Mouse (Mus musculus): ENCODE measurements around the gene Hcn1. TPM values are rescaled to one million over a fixed set of nuclear protein-coding genes. Genes with fewer than 3 reads are reported as not detected.

The Hcn1 gene
- polyA plus RNA-seq, 1 experiment from 2014 or later: 0.07 TPM

GRCm38 (mm10) chr13:117710811-117711210, 108.7 kb downstream of the Hcn1 start:
- no peak overlapping the region for H3K4me3 ChIP-seq
- no peaks in the 10 kb centered on the region for H3K4me1 ChIP-seq (replicated peaks)
- no peak overlapping the region for H3K27ac ChIP-seq
- no peaks in the 10 kb centered on the region for H3K27me3 ChIP-seq (ENCODE audit: insufficient read depth, poor library complexity, severe bottlenecking)
- H3K9me3 ChIP-seq: no peaks in the 10 kb centered on the region
- DNase-seq (ENCODE audit: low spot score): no peak
- H3K36me3 ChIP-seq: no peaks in the 10 kb centered on the region

GRCm38 (mm10) chr13:117722090-117722489, 120.0 kb downstream of the Hcn1 start:
- Histone ChIP-seq H3K27me3 (ENCODE audit: insufficient read depth, poor library complexity, severe bottlenecking) (no peaks in the 10 kb centered on the region), H3K4me1 (replicated peaks) (no peaks in the 10 kb centered on the region), H3K9me3 (no peaks in the 10 kb centered on the region), H3K36me3 (no peaks in the 10 kb centered on the region), H3K4me3 (no peak overlapping the region), H3K27ac (no peak overlapping the region)
- 65% methylated on average over 4 of the region's 4 CpGs for WGBS
- DNase-seq (ENCODE audit: low spot score): no peak

GRCm38 (mm10) chr13:117724083-117724482, 122.0 kb downstream of the Hcn1 start:
- Histone ChIP-seq H3K9me3 (no peaks in the 10 kb centered on the region), H3K27me3 (ENCODE audit: insufficient read depth, poor library complexity, severe bottlenecking) (no peaks in the 10 kb centered on the region), H3K4me1 (replicated peaks) (no peaks in the 10 kb centered on the region), H3K36me3 (no peaks in the 10 kb centered on the region), H3K4me3 (no peak overlapping the region), H3K27ac (no peak overlapping the region)
- 76% methylated on average over 3 of the region's 3 CpGs for WGBS
- no peak for DNase-seq (ENCODE audit: low spot score)

GRCm38 (mm10) chr13:117728393-117728792, 126.3 kb downstream of the Hcn1 start:
- Histone ChIP-seq H3K27ac (no peak overlapping the region), H3K4me1 (replicated peaks) (no peaks in the 10 kb centered on the region), H3K27me3 (ENCODE audit: insufficient read depth, poor library complexity, severe bottlenecking) (no peaks in the 10 kb centered on the region), H3K4me3 (no peak overlapping the region), H3K36me3 (no peaks in the 10 kb centered on the region), H3K9me3 (no peaks in the 10 kb centered on the region)
- 84% methylated on average over 2 of the region's 2 CpGs for WGBS
- no peak for DNase-seq (ENCODE audit: low spot score)

GRCm38 (mm10) chr13:117732738-117733137, 130.6 kb downstream of the Hcn1 start:
- H3K27me3 ChIP-seq (ENCODE audit: insufficient read depth, poor library complexity, severe bottlenecking): no peaks in the 10 kb centered on the region
- no peak for DNase-seq (ENCODE audit: low spot score)
- H3K27ac ChIP-seq: no peak overlapping the region
- H3K9me3 ChIP-seq: no peaks in the 10 kb centered on the region
- H3K36me3 ChIP-seq: no peaks in the 10 kb centered on the region
- no peak overlapping the region for H3K4me3 ChIP-seq
- H3K4me1 ChIP-seq (replicated peaks): no peaks in the 10 kb centered on the region

GRCm38 (mm10) chr13:117744451-117744850, 142.3 kb downstream of the Hcn1 start:
- H3K4me3 ChIP-seq: no peak overlapping the region
- no peaks in the 10 kb centered on the region for H3K9me3 ChIP-seq
- no peaks in the 10 kb centered on the region for H3K36me3 ChIP-seq
- WGBS: 89% methylated on average over 3 of the region's 3 CpGs
- no peaks in the 10 kb centered on the region for H3K4me1 ChIP-seq (replicated peaks)
- no peaks in the 10 kb centered on the region for H3K27me3 ChIP-seq (ENCODE audit: insufficient read depth, poor library complexity, severe bottlenecking)
- H3K27ac ChIP-seq: no peak overlapping the region
- no peak for DNase-seq (ENCODE audit: low spot score)

- no peaks in the 10 kb centered on the region for H3K4me1 ChIP-seq (replicated peaks)
- H3K27ac ChIP-seq: no peak overlapping the region
- H3K9me3 ChIP-seq: no peaks in the 10 kb centered on the region
- no peaks in the 10 kb centered on the region for H3K27me3 ChIP-seq (ENCODE audit: insufficient read depth, poor library complexity, severe bottlenecking)
- no peak overlapping the region for H3K4me3 ChIP-seq
- H3K36me3 ChIP-seq: no peaks in the 10 kb centered on the region
- 83% methylated on average over 3 of the region's 3 CpGs for WGBS
- no peak for DNase-seq (ENCODE audit: low spot score)
Observed at GRCm38 (mm10) chr13:117745173-117745572, 143.1 kb downstream of the Hcn1 start.

GRCm38 (mm10) chr13:117765487-117765886, 163.4 kb downstream of the Hcn1 start:
- Histone ChIP-seq H3K4me1 (replicated peaks) (no peaks in the 10 kb centered on the region), H3K27me3 (ENCODE audit: insufficient read depth, poor library complexity, severe bottlenecking) (no peaks in the 10 kb centered on the region), H3K9me3 (no peaks in the 10 kb centered on the region), H3K4me3 (no peak overlapping the region), H3K27ac (no peak overlapping the region), H3K36me3 (no peaks in the 10 kb centered on the region)
- 78% methylated on average over 6 of the region's 6 CpGs for WGBS
- DNase-seq (ENCODE audit: low spot score): no peak

GRCm38 (mm10) chr13:117785376-117785775, 183.3 kb downstream of the Hcn1 start:
- H3K36me3 ChIP-seq: no peaks in the 10 kb centered on the region
- no peaks in the 10 kb centered on the region for H3K27me3 ChIP-seq (ENCODE audit: insufficient read depth, poor library complexity, severe bottlenecking)
- no peaks in the 10 kb centered on the region for H3K4me1 ChIP-seq (replicated peaks)
- H3K9me3 ChIP-seq: no peaks in the 10 kb centered on the region
- no peak overlapping the region for H3K27ac ChIP-seq
- 91% methylated on average over 2 of the region's 2 CpGs for WGBS
- DNase-seq (ENCODE audit: low spot score): no peak
- H3K4me3 ChIP-seq: no peak overlapping the region

- H3K9me3 ChIP-seq: no peaks in the 10 kb centered on the region
- no peaks in the 10 kb centered on the region for H3K36me3 ChIP-seq
- H3K27me3 ChIP-seq (ENCODE audit: insufficient read depth, poor library complexity, severe bottlenecking): no peaks in the 10 kb centered on the region
- 67% methylated on average over 1 of the region's 1 CpGs for WGBS
- no peak overlapping the region for H3K4me3 ChIP-seq
- no peak overlapping the region for H3K27ac ChIP-seq
- DNase-seq (ENCODE audit: low spot score): no peak
- no peaks in the 10 kb centered on the region for H3K4me1 ChIP-seq (replicated peaks)
Observed at GRCm38 (mm10) chr13:117792861-117793260, 190.7 kb downstream of the Hcn1 start.

GRCm38 (mm10) chr13:117801061-117801460, 198.9 kb downstream of the Hcn1 start:
- no peaks in the 10 kb centered on the region for H3K4me1 ChIP-seq (replicated peaks)
- no peak overlapping the region for H3K4me3 ChIP-seq
- no peaks in the 10 kb centered on the region for H3K36me3 ChIP-seq
- no peaks in the 10 kb centered on the region for H3K9me3 ChIP-seq
- no peaks in the 10 kb centered on the region for H3K27me3 ChIP-seq (ENCODE audit: insufficient read depth, poor library complexity, severe bottlenecking)
- H3K27ac ChIP-seq: no peak overlapping the region
- DNase-seq (ENCODE audit: low spot score): no peak

- no peak overlapping the region for H3K27ac ChIP-seq
- no peak overlapping the region for H3K4me3 ChIP-seq
- DNase-seq (ENCODE audit: low spot score): no peak
- H3K9me3 ChIP-seq: no peaks in the 10 kb centered on the region
- H3K36me3 ChIP-seq: no peaks in the 10 kb centered on the region
- WGBS: 88% methylated on average over 5 of the region's 5 CpGs
- H3K4me1 ChIP-seq (replicated peaks): no peaks in the 10 kb centered on the region
- H3K27me3 ChIP-seq (ENCODE audit: insufficient read depth, poor library complexity, severe bottlenecking): no peaks in the 10 kb centered on the region
Observed at GRCm38 (mm10) chr13:117827628-117828027, 225.5 kb downstream of the Hcn1 start.

- H3K4me3 ChIP-seq: no peak overlapping the region
- no peaks in the 10 kb centered on the region for H3K9me3 ChIP-seq
- no peak overlapping the region for H3K27ac ChIP-seq
- H3K4me1 ChIP-seq (replicated peaks): 0 out of 2 replicates have a peak, but pooled peaks cover 6% of the 10 kb centered on the region
- no peaks in the 10 kb centered on the region for H3K27me3 ChIP-seq (ENCODE audit: insufficient read depth, poor library complexity, severe bottlenecking)
- DNase-seq (ENCODE audit: low spot score): no peak
- 16% methylated on average over 1 of the region's 1 CpGs for WGBS
- no peaks in the 10 kb centered on the region for H3K36me3 ChIP-seq
Observed at GRCm38 (mm10) chr13:117836658-117837057, 234.5 kb downstream of the Hcn1 start.

GRCm38 (mm10) chr13:117838264-117838663, 236.1 kb downstream of the Hcn1 start:
- WGBS: 92% methylated on average over 7 of the region's 7 CpGs
- H3K4me1 ChIP-seq (replicated peaks): 0 out of 2 replicates have a peak, but pooled peaks cover 6% of the 10 kb centered on the region

More at GRCm38 (mm10) chr13:117838264-117838663, 236.1 kb downstream of the Hcn1 start:
- H3K27ac ChIP-seq: no peak overlapping the region
- H3K9me3 ChIP-seq: no peaks in the 10 kb centered on the region
- DNase-seq (ENCODE audit: low spot score): no peak
- no peak overlapping the region for H3K4me3 ChIP-seq
- H3K36me3 ChIP-seq: no peaks in the 10 kb centered on the region
- H3K27me3 ChIP-seq (ENCODE audit: insufficient read depth, poor library complexity, severe bottlenecking): no peaks in the 10 kb centered on the region
